Mouse (Mus musculus): ENCODE data around the gene Cpa2.

The Cpa2 gene

DNA sequence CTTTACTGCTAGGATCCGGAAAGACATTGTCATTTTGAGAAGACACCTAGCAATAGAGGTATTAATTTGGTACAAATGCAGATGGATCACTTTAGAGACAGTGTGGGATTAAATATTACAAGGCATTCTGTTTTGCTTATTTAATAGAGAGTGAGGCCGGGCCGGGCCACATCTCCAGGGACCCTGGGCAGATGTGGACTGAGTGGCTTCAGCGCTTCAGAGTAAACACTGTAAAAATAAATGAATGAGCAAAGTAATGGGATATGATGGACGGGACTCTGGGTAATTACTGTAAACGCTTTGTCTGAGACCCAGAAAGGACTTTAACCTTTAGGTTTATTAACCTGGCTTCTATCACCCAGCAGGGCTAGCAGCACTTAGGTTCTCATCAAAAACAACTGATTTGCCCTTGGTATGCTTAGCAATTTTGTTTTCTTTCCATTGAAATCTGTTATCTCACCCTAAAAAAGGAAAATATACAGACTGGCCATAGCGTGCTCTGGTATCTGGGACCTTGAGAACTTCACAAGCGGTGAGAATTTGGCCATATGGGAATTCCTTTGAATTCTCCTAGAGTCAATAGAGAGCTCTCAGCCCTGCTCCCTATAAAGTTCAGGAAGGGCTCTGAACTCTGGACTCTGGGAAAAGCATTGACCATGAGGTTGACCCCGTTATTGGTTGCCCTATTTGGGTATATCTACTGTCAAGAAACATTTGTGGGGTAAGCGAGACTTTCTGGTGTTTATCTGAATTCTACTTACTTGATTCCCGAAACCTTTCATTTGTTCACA is at the start of gene Cpa2:
TSS of gene Cpa2 (plus strand) at position 574 of the 791 bp plus-strand sequence.
- in situ Hi-C loops (cut with MboI, MseI), result loop anchor here (5.0 kb wide), 1 partner anchor 71 kb away; the partner anchor contains the start of gene Cpa5

DNA sequence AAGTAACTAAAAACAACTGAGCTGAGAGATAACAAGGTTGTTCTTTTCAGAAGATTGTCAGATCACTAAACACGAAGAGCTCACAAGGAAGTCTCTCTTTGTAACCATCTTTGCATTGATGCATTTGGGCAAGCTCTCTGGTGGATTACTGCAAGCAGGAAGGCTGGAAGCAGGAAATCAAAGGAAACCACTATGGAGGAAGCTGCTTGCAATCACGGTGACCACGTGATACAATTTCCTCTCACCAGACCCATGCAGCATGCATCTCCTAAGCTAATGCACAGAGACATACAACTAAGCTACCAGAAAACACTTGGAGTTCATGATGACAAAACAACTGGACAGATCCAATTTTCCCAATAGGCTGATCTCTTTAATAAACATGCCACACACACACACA is 42.3 kb upstream of the Cpa2 start:
- in situ Hi-C loops (cut with MboI, MseI), result no loop called here

DNA sequence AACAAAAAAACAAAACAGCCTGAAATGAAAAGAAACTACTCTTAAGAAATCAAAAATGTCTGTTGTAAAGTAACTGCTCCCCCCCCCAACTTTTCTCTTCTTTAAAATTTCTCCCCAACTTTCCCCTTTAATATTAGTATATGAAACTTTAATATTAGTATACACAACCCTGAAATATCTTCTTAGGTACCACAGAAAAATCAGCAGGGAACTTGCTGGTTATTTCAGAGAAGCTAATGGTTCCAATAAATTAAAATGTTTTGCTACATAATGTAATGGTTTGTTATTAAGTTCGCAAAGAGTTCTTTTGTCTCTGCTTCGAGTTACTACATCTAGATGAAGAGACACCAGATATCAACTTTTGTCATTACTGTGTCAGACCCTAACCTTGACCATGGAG is 32.6 kb upstream of the Cpa2 start:
- in situ Hi-C loops (cut with MboI, MseI), result no loop called here

DNA sequence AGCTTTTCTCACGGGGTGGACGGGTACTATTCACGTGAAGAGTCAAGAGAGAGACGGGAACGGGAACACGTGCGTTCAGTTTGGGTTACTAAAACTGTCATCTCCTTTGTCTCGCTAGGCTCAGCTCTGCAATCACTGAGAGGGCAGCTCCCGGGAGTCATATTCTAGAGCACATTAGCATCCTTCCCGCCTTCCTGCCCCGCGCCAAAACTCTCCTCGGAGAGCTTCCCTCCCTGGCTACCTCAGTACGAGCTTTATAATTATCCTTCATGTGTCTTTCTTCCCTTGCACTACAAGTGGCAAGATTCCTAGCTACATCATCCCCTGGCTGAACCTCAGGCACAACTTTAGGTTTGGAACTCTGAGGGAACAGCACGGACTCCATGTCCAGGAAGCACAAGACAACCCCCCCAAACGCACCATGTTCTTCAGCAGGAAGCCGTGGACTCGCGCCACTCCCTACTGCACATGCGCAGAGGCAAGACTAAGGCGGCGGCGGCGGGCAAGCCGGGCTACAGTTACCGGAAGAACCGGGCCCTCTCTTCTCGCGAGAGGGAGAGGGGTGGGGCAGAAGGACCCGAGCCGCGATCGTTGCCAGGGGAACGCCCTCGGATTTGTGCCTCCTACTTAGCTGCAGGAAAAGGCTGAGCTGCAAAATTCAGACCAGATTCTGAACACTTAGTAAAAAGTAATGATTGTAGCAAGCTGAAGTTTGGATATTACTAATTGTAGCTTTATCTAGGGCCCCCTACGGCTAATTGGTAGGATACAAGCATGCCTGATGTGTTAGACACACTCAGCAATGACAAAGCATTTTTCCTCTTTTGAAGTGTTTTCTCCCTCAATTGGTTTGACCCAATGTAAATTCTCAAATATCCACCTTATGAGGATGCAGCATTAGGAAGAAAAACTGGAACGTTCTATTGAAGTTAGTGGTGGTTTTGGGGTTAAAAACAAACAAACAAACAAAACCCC is 31.8 kb upstream of the Cpa2 start, which contains the start of the genes Tmem209 and Ssmem1:
TSS of gene Tmem209 (minus strand) at position 519 of the 975 bp plus-strand sequence.
TSS of gene Ssmem1 (plus strand) at position 585 of the 975 bp plus-strand sequence.
- in situ Hi-C loops (cut with MboI, MseI), result no loop called here

DNA sequence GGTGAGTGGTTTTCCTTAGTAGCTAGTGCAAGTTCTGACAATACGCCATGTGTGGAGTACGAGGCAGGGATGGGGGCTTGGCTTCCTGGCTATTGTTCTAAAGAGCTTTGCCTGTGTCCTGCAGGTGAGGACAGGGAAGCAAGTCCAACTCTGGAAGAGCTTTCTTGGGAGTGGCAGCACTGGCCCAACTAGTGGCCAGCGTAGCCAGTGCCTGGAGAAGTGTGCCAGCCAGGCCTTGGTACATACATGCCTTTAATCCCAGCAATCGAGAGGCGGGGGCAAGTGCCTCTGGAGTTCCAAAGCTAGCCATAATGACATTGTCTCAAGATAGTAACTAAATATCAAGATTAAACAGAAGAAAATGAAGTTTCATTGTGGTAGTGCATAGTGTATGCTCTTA is 31.1 kb upstream of the Cpa2 start:
- in situ Hi-C loops (cut with MboI, MseI), result no loop called here

DNA sequence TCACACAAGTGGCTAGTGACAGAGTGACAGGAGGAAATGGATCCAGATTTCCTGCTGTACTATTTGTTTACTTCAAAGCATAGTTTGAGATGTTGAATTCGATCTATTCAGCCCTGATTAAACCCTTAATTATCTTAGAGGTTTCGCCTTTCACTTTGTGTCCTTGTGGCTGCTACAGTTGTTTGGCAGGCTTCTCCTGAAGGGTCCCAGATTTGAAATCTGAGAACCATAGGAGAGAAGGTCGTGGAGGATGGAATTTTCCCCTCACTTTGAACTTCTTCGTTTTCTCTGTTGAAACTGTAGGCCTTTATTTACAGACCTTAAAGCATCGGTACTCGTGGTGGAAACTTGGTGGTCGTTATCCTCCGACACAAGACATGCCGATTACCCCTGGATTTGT is 27.1 kb upstream of the Cpa2 start:
- in situ Hi-C loops (cut with MboI, MseI), result no loop called here

DNA sequence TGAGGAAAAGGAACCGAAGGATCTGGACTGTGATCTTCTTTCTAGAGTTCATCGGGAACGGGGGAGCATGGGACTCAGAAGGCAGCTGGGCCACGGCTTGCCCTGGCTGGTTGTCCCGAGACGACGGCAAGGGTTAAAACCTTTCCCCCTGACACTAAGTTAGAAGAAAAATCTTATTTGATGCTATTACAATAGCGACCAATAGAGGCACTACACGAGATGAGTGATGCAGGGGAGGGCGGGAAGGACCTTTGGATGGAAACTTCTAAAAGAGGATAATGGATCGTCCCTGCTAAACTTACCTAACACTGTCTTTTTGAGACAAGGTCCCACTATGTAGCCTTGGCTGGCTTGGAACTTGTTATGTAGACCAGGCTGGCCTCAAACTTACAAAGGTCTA is 21.0 kb upstream of the Cpa2 start:
- in situ Hi-C loops (cut with MboI, MseI), result loop anchor here (10.0 kb wide), 3 partner anchors 184 to 284 kb away; no protein-coding TSS in a partner anchor

DNA sequence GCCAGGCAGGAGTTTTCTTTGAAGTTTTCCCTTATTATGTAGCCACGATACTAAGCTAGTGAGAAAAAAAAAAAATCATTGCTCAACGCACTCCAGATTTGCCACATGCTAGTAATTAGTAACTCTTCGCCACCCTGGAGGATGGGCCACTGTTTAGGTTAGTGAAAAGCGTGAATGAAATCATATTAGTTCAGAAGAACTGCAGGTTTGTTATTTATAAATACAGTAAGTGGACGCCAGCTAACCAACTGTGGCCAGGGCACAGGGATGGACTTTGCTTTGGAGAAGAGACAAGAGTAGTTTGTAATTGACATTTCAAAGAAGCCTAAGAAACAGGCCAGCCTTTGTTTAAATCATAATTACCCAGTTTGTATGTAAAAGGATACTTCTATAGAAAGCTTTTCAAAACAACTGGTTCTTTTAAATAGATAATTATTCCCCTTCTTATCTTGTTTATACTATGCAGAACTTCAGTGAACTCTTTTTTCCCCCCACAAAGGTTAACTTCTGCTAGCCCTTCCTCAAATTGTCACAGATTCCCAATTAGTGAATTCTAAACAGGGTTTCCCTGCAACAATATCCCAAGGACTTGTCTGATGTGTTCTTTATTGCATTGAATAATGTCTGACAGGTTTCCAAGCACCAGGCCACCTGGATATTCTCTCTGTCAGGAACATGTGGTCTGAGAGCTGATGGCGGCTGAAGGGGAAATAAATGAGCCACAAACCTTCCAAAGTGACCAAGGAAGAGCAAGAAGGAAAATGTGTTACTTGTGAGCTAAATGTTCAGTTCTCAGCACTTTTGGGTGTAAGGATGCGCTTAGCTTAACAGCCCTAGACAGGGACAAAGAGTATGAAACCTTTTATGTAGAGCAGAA is 15.7 kb upstream of the Cpa2 start:
- in situ Hi-C loops (cut with MboI, MseI), result loop anchor here (10.0 kb wide), 3 partner anchors 179 to 279 kb away; no protein-coding TSS in a partner anchor

DNA sequence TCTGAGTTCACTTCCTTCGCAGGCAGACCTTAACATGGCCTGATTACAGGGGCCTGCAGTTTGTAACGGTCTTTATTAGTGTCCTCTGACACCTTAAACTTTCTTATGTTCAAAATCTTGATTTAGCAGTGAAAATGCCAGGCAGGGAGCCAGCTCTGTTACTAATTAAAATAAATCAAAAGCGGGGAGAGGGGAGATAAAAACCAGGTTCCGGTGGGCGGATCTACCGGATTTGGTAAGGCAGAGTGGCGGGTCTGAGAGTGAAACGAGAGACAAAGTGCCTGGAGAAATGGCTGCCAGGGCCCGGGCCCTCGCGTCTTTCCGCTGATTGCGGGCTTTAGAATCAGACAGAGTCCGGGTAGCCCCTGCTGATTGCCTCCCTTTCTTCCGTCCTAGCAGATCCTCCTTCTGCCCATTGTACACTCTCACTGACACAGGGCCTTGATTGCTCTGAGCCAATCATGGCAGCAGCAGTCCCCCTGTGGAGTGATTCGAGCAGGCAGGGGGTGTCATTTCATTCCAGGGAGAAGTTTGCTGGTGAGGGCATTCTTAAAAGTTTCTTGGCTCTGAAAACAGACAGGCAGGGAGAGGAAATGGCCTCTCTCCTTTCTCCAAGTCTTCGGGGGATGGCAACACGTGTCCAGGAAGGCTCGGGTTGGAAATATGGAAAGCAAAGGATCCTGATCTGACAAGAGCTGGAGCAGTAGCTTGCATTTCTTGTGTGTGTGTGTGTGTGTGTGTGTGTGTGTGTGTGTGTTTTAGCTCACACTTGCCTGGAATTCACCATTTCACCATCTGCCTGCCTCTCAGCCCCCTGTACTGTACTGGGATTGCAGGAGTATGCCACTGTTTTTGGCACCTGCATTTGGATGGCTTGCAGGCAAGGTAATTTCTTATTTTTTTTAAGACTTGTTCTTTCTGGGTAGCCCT is 14.5 kb upstream of the Cpa2 start:
- in situ Hi-C loops (cut with MboI, MseI), result loop anchor here (10.0 kb wide), 3 partner anchors 178 to 278 kb away; no protein-coding TSS in a partner anchor

DNA sequence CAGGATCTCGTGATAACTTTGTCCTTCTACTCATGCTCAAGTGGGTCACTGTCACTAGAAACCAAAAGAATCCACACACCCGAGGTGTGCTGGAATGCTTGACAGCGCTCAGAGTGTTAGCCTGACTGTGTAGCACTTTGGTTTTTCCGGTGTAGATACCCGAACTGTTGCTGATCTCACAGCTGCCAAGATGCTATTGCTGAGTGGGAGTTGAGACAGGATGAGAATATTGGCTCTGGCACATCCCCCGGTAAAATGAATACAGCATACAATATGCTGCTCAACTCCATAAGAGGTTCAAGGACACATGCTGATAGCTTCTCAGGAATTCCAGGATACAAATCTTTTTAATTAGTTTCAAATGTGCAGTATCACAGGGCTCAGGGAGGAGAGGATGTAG is 12.6 kb upstream of the Cpa2 start:
- in situ Hi-C loops (cut with MboI, MseI), result loop anchor here (10.0 kb wide), 3 partner anchors 176 to 276 kb away; no protein-coding TSS in a partner anchor

DNA sequence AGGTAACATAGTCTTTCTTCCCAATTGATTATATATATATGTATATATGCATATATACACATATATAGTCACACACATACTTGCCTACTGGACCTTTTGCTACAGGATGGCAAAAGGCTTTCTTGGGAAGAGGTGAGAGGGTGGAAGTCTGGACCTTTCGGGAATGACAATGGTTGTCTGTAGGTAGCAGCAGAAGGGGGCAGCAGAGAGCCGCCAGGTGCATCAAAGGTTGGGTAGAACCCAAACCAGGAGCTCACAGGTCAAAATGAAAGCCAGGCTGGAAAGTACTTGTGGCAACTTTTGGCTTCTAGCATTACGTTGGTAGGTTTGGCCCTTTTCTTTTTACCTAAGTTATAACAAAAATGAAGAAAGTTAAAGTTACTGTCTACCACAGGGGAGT is 6.0 kb upstream of the Cpa2 start:
- in situ Hi-C loops (cut with MboI, MseI), result no loop called here

DNA sequence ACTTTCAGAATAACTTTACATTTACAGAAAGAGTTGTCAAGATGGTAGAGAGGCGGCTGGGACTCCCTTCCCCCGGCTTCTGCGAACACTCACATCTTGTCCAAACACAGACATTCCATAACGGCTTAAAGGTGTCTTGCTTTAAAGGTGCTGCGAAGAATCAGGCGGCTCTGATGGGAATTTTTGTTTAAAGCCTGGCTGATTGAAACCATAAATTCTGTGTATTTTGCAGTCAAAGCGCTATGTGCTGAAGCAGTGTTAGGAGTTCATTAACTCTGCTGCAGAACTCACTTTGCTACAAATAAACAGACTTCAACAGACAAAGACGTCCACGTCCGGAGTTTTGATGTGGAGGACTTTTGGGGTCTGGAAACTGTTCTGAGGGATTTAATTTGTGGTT is 3.1 kb upstream of the Cpa2 start:
- in situ Hi-C loops (cut with MboI, MseI), result no loop called here

DNA sequence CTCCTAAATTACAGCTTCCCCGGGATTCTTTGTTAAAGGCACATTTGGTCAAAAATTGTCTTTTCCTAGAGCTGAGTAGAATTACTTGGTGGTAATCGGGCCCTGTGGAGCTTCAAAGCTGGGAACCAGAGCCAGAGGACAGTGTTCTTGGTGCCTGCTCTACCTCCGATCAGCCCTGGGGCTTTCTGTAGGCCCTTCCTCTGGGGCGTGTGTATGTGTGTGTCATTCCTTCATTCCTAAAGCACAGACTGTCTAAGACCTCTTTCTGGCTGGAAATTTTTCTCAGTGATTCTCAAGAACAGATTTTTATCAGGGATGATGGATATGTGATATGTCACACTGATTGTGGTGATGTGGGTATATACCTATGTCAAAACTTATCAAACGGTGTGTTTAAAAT is 2.6 kb upstream of the Cpa2 start:
- in situ Hi-C loops (cut with MboI, MseI), result no loop called here

DNA sequence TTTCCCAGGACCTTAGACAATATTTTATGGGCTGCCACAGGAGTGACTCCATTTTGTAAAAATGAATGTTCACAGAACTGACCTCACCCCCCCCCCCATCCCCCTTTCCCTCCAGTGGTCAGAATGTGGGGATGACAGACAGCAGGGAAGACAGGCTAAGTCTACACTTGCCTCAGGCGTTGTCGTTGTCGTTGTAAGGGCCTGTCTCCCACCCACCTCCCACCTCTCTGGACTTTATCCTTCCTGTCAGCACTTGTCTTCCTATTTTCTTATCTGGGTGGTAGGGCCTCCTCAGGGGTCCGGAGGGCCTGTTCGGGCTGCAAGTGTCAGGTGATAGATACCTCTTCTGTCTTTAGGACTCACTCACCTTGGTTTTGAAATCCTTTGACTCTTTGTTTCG is 895 bp downstream of the Cpa2 start:
- in situ Hi-C loops (cut with MboI, MseI), result loop anchor here (5.0 kb wide), 1 partner anchor 70 kb away; the partner anchor contains the start of gene Cpa5

DNA sequence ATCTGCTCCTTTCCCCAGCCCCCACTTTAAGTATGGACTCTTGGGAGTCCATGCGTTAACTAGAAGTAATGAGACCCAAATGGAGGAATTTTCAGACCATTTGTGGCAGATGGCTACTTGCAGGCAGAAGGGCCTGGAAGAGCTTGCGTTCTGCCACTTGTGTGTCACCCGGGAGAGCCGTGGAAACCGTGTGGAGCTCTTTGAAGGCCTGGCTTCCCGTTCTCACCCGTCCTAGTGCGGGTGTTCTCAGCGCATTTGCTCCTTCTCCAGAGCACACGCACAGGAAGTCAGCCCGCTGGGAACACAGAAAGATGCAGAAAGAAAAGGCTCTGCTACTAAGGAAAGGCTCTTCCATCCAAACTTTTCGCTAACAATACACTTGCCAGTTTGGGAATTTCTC is 1.7 kb downstream of the Cpa2 start:
- in situ Hi-C loops (cut with MboI, MseI), result loop anchor here (5.0 kb wide), 1 partner anchor 69 kb away; the partner anchor contains the start of gene Cpa5

DNA sequence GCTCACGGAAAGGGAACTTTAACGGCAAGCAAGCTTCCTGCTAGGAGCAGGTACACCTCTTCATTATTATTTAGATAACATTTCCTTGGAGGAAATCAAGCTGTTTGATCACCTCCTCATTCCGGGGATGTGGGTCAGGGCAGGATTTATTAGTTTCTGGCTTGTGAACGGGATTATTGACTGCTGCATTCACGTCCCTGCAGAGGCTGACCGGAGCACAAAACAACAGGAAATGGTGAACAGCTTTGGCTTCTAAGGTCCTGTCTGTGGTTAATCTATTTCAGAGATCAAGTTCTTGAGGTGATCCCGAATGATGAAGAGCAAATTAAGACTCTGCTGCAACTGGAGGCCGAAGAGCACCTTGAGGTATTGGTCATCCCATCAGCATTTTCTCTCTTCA is 2.5 kb downstream of the Cpa2 start:
- in situ Hi-C loops (cut with MboI, MseI), result loop anchor here (5.0 kb wide), 1 partner anchor 68 kb away; the partner anchor contains the start of gene Cpa5

DNA sequence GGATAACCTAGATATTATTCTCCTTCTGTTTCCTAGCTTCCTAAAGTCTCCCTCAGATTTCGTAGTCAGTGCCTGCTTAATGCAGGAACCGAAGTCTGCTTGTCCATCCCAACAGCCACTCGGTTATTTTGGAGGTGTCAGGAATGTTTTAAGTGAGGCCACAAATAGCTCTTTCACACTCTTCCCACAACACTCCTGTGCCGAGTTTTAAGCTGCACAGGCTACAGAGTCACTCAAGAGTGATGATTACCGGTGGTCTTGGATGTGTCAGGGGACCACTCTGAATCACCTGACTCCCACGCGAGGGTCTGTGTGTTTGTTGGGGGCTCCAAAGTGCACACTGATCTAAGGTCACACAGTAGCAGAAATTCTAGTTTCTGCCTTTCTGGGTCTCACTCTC is 4.3 kb downstream of the Cpa2 start:
- in situ Hi-C loops (cut with MboI, MseI), result no loop called here

DNA sequence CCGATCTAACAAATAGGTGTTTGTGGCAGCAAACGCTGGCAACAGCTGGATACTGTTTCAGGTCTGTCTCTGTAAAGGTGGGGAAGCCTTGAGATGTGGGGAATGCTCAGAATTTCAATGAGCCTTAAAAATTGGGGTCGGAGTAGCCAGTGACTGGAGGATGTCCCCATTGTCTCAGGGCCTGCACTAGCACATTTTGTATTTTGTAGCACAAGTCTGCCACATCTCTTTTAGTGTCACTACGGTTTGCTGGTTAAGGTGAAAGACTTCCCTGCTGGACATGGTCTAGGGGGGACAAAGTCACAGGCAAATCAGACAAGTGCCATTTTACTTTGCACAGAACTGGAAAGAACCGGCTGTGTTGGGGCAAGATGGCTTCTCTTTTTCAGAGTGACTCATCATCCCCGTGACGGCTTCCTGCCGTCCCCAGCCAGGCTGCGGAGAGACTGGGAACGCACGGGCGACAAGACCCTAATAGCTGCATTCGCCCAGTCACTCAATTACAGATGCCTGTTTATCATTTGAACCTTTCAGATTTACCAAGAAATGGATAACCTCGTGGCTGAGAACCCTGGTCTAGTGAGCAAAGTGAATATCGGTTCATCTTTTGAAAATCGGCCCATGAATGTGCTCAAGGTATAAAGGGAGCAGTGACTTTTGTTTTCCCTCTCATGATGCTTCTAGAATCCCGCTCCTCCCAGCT is 5.3 kb downstream of the Cpa2 start:
- in situ Hi-C loops (cut with MboI, MseI), result no loop called here

DNA sequence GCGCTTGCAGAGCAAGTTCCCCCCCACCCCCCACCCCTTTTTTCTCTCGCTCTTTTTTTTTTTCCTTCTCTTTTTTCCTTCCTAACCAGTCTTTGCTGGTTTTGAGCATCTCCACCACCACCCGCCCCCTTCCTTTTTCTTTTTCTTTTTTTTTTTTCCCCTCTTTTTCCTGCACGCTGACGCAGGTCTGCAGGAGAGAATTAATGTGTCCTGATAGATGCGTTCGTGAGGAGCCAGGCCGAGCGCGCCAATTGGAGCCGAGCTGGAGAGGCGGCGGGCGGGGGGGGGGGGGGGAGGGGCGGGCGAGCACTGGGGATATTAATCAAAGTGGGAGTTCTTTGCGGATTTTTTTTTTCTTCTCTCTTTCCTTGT is 5.9 kb downstream of the Cpa2 start:
- in situ Hi-C loops (cut with MboI, MseI), result no loop called here
